Mouse (Mus musculus) ES-Bruce4 (cell line): ENCODE data around the gene Sgta. TPM values are rescaled to one million over a fixed set of nuclear protein-coding genes. Genes with fewer than 3 reads are reported as not detected.
"Not testable (repeated sequence)": the region's sequence is repeated elsewhere in the genome, so short reads cannot be mapped to it uniquely, and the experiment has no call there.

Source experiments
- H3K27ac ChIP-seq: 2 replicates; pipeline ENCODE4 v1.5.1; 2012; ENCODE audit warnings: low read length, inconsistent platforms; ENCODE audit not compliant: insufficient read depth
- H3K27me3 ChIP-seq: 2 replicates; pipeline ENCODE4 v1.6.1; 2012; ENCODE audit warnings: mild to moderate bottlenecking, low read length, inconsistent platforms; ENCODE audit not compliant: control insufficient read depth, poor library complexity, insufficient read depth, severe bottlenecking
- H3K36me3 ChIP-seq: 2 replicates; pipeline ENCODE4 v1.6.1; 2012; ENCODE audit warnings: inconsistent platforms, mild to moderate bottlenecking, low read length, moderate library complexity; ENCODE audit not compliant: control insufficient read depth, poor library complexity, insufficient read depth, severe bottlenecking
- H3K4me1 ChIP-seq: one replicate; pipeline ENCODE4 v1.8.1; 2011; ENCODE audit warnings: low read length; ENCODE audit not compliant: control insufficient read depth, insufficient read depth
- H3K4me3 ChIP-seq: 2 replicates; pipeline ENCODE4 v1.5.1; 2011; ENCODE audit warnings: low read depth, mild to moderate bottlenecking, low read length
- H3K9ac ChIP-seq: 2 replicates; pipeline ENCODE4 v1.6.1; 2012; ENCODE audit warnings: low read depth, mild to moderate bottlenecking, inconsistent platforms; ENCODE audit not compliant: poor library complexity, severe bottlenecking
- H3K9me3 ChIP-seq: replicated peaks from 2 replicates; pipeline ENCODE4 v1.6.1; 2012; ENCODE audit warnings: mild to moderate bottlenecking, low read length, inconsistent platforms; ENCODE audit not compliant: control insufficient read depth, poor library complexity, insufficient read depth, severe bottlenecking
- CTCF ChIP-seq: IDR thresholded peaks from one replicate; pipeline ENCODE4 v1.8.1; 2011; ENCODE audit warnings: low read depth, low read length
- EP300 ChIP-seq: IDR thresholded peaks from 2 replicates; pipeline ENCODE4 v1.6.1; 2011; ENCODE audit warnings: low read depth, low read length; ENCODE audit not compliant: insufficient read depth
- POLR2A ChIP-seq: IDR thresholded peaks from one replicate; pipeline ENCODE4 v1.8.1; 2011; ENCODE audit warnings: low read length; ENCODE audit not compliant: insufficient read depth
- polyA plus RNA-seq: library from polyadenylated mRNA; stranded (reverse); fragments of >200 nt; gene quantifications from 2 replicates; pipeline ENCODE4 v1.2.4, GENCODE M21; 2011; ENCODE audit warnings: low read depth; ENCODE audit not compliant: missing spikeins, insufficient read depth, insufficient read length

Sgta gene
- polyA plus RNA-seq, 1 experiment: 110 TPM

DNA sequence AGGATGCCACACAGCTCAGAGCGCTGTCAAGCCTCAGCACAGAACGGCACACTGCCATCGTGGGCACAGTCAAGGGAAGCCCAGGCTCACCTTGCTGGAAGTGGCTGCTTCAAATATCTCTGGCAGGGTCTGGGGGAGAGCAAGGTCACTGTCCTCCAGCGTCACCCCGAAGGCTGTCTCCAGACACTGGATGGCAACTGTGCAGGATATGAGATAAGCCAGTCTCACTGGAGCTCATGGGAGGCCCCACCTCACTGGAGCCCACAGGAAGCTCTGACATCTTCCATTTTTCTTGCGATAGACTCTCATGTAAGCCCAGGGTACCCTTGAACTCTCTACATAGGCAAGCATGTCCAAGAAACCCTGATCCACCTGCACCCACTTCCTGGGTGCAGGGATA lies 8.8 kb downstream of the Sgta start:
- H3K36me3 ChIP-seq: peaks cover 44% of the 10 kb centered on the region
- H3K27ac ChIP-seq: no peak overlapping the region
- no peak overlapping the region for H3K4me3 ChIP-seq
- H3K9me3 ChIP-seq: no peaks in the 10 kb centered on the region
- TF ChIP-seq POLR2A (no peak), EP300 (no peak), CTCF (no peak)
- no peaks in the 10 kb centered on the region for H3K27me3 ChIP-seq
- no peaks in the 10 kb centered on the region for H3K4me1 ChIP-seq
- H3K9ac ChIP-seq: no peak overlapping the region

- Histone ChIP-seq H3K27me3 (no peaks in the 10 kb centered on the region), H3K4me1 (no peaks in the 10 kb centered on the region), H3K9me3 (no peaks in the 10 kb centered on the region), H3K36me3 (peaks cover 49% of the 10 kb centered on the region), H3K9ac (no peak overlapping the region), H3K27ac (no peak overlapping the region), H3K4me3 (no peak overlapping the region)
- TF ChIP-seq CTCF: peak; percentile 51
- no peak for TF ChIP-seq POLR2A
Measured at GRCm38 (mm10) chr10:81050645-81051044, 9.3 kb downstream of the Sgta start.

- not testable (repeated sequence) for H3K9ac ChIP-seq, H3K27me3 ChIP-seq, H3K4me1 ChIP-seq, H3K4me3 ChIP-seq, H3K9me3 ChIP-seq, H3K27ac ChIP-seq
- H3K36me3 ChIP-seq: peaks cover 50% of the 10 kb centered on the region
Measured at GRCm38 (mm10) chr10:81045246-81045645, 14.7 kb downstream of the Sgta start.

GRCm38 (mm10) chr10:81041458-81042175 lies 18.4 kb downstream of the Sgta start:
- H3K4me1 ChIP-seq: no peaks in the 10 kb centered on the region
- H3K9me3 ChIP-seq: no peaks in the 10 kb centered on the region
- no peak overlapping the region for H3K9ac ChIP-seq
- H3K27me3 ChIP-seq: no peaks in the 10 kb centered on the region
- H3K4me3 ChIP-seq: no peak overlapping the region
- peaks cover 24% of the 10 kb centered on the region for H3K36me3 ChIP-seq
- no peak overlapping the region for H3K27ac ChIP-seq
- no peak for TF ChIP-seq EP300
- no peak for TF ChIP-seq POLR2A
- peak; percentile 94 for TF ChIP-seq CTCF

GRCm38 (mm10) chr10:81036988-81037580 lies 22.9 kb downstream of the Sgta start, which contains the start of gene Slc39a3:
Slc39a3 (minus strand) TSS chr10:81037426.
- no peaks in the 10 kb centered on the region for H3K4me1 ChIP-seq
- peak within 1 kb of the TSS; percentile 79 for H3K4me3 ChIP-seq
- no peaks in the 10 kb centered on the region for H3K27me3 ChIP-seq
- no peaks in the 10 kb centered on the region for H3K36me3 ChIP-seq
- H3K9ac ChIP-seq: peak within 1 kb of the TSS; percentile 24; the same call in 1 of the 2 replicates
- H3K9me3 ChIP-seq: no peaks in the 10 kb centered on the region
- no peak within 1 kb of the TSS for H3K27ac ChIP-seq
- TF ChIP-seq EP300 (0 out of 2 replicates have a peak, but pooled peaks have one; percentile 7), CTCF (no peak), POLR2A (peak; percentile 47)

DNA sequence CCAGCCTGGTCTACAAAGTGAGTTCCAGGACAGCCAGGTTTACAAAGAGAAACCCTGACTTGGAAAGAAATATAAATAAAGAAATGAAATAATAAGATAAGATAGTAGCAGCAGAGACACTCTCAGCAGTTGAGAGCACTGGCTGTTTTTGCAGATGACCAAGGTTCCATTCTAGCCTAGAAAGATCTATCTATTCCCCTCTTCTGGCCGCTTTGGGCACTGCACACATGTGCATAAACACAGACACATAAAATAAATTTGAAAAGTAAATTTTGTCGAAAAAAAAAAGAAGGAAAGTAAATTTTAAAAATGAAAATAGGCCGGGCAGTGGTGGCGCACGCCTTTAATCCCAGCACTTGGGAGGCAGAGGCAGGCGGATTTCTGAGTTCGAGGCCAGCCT lies 23.7 kb downstream of the Sgta start:
- H3K9me3 ChIP-seq: no peaks in the 10 kb centered on the region
- H3K4me1 ChIP-seq: no peaks in the 10 kb centered on the region
- no peak for TF ChIP-seq POLR2A
- no peak for TF ChIP-seq EP300
- TF ChIP-seq CTCF: no peak
- no peak overlapping the region for H3K4me3 ChIP-seq
- no peaks in the 10 kb centered on the region for H3K27me3 ChIP-seq
- no peak overlapping the region for H3K9ac ChIP-seq
- H3K36me3 ChIP-seq: no peaks in the 10 kb centered on the region
- H3K27ac ChIP-seq: no peak overlapping the region
